Mouse (Mus musculus) embryonic facial prominence, embryonic 11.5 days (tissue): ENCODE data around the gene Ube2g2. TPM values are rescaled to one million over a fixed set of nuclear protein-coding genes. Genes with fewer than 3 reads are reported as not detected.

ENCODE experiments used
- ATAC-seq: fragments of 200-750 bp; cut with Nextera tagmentation; replicated peaks from 2 replicates; pipeline ENCODE4 v1.8.0; 2017; ENCODE audit warnings: low read depth; ENCODE audit not compliant: insufficient number of reproducible peaks, low FRiP score, low TSS enrichment
- DNase-seq: peaks from one replicate; pipeline ENCODE4 v3.0.0-alpha.2; 2015; ENCODE audit warnings: low spot score
- H3K27ac ChIP-seq: fragments of 300-500 bp; sonication (generic); replicated peaks from 2 replicates; pipeline ENCODE4 v1.5.1; 2014; ENCODE audit warnings: mild to moderate bottlenecking, low read depth, low read length, control low read depth
- H3K27me3 ChIP-seq: fragments of 300-500 bp; sonication (generic); 2 replicates; pipeline ENCODE4 v1.6.1; 2014; ENCODE audit warnings: mild to moderate bottlenecking, low read length, moderate library complexity, mixed read lengths; ENCODE audit not compliant: control insufficient read depth, insufficient read depth
- H3K36me3 ChIP-seq: fragments of 300-500 bp; sonication (generic); replicated peaks from 2 replicates; pipeline ENCODE4 v1.6.1; 2014; ENCODE audit warnings: low read depth, mild to moderate bottlenecking, low read length, moderate library complexity, mixed read lengths; ENCODE audit not compliant: control insufficient read depth, insufficient read depth
- H3K4me1 ChIP-seq: fragments of 300-500 bp; sonication (generic); 2 replicates; pipeline ENCODE4 v1.6.1; 2014; ENCODE audit warnings: low read length, mixed read lengths; ENCODE audit not compliant: control insufficient read depth, insufficient read depth
- H3K4me2 ChIP-seq: fragments of 300-500 bp; sonication (generic); 2 replicates; pipeline ENCODE4 v1.6.1; 2014; ENCODE audit warnings: low read depth, mild to moderate bottlenecking, control low read depth, low read length, moderate library complexity
- H3K4me3 ChIP-seq: fragments of 300-500 bp; sonication (generic); 2 replicates; pipeline ENCODE4 v1.5.1; 2014; ENCODE audit warnings: low read depth, low read length, control low read depth
- H3K9ac ChIP-seq: fragments of 300-500 bp; sonication (generic); replicated peaks from 2 replicates; pipeline ENCODE4 v1.6.1; 2014; ENCODE audit warnings: mild to moderate bottlenecking, control low read depth, low read length
- H3K9me3 ChIP-seq: fragments of 300-500 bp; sonication (generic); replicated peaks from 2 replicates; pipeline ENCODE4 v1.6.1; 2016; ENCODE audit warnings: mild to moderate bottlenecking, low read length, inconsistent platforms, mixed read lengths; ENCODE audit not compliant: control insufficient read depth
- WGBS: fragments of 180-500 bp; shearing (Covaris S2); extraction: QIAGEN DNeasy Blood & Tissue Kit; methylation state at CpG from one replicate; pipeline ENCODE4 v1.1.7; 2014; 5-methylcytosine and 5-hydroxymethylcytosine counted together
- polyA plus RNA-seq: library from polyadenylated mRNA; unstranded; fragments of >200 nt; fragmentation: Nextera tagmentation; extraction: Ambion mirVana; gene quantifications from 2 replicates; pipeline ENCODE4 v1.2.1, GENCODE M21; 2014

Ube2g2 gene
- polyA plus RNA-seq, 1 experiment from 2014 or later = 41.2 TPM

- no peaks in the 10 kb centered on the region; the same call in none of the 2 replicates for H3K36me3 ChIP-seq
- H3K9ac ChIP-seq = no peak overlapping the region
- no peaks in the 10 kb centered on the region for H3K9me3 ChIP-seq
- no peak overlapping the region for H3K4me2 ChIP-seq
- no peak overlapping the region for H3K27ac ChIP-seq
- no peak for ATAC-seq
- 94% methylated on average over 3 of the region's 3 CpGs for WGBS
- no peak for DNase-seq
- H3K4me1 ChIP-seq = no peaks in the 10 kb centered on the region
- no peak overlapping the region for H3K4me3 ChIP-seq
- no peaks in the 10 kb centered on the region for H3K27me3 ChIP-seq
Measured at GRCm38 (mm10) chr10:77586637-77587036, 35.4 kb upstream of the Ube2g2 start.

GRCm38 (mm10) chr10:77587091-77587775 lies 34.8 kb upstream of the Ube2g2 start:
- H3K36me3 ChIP-seq = no peaks in the 10 kb centered on the region; the same call in none of the 2 replicates
- H3K27me3 ChIP-seq = no peaks in the 10 kb centered on the region
- WGBS = 89% methylated on average over 6 of the region's 6 CpGs
- H3K4me3 ChIP-seq = no peak overlapping the region
- no peak for DNase-seq
- H3K4me2 ChIP-seq = no peak overlapping the region
- H3K27ac ChIP-seq = no peak overlapping the region
- no peak overlapping the region for H3K9ac ChIP-seq
- no peak for ATAC-seq
- no peaks in the 10 kb centered on the region for H3K9me3 ChIP-seq
- no peaks in the 10 kb centered on the region for H3K4me1 ChIP-seq

- no peak overlapping the region for H3K4me2 ChIP-seq
- no peak overlapping the region for H3K9ac ChIP-seq
- ATAC-seq (no peak), DNase-seq (no peak)
- H3K36me3 ChIP-seq = no peaks in the 10 kb centered on the region; the same call in none of the 2 replicates
- no peaks in the 10 kb centered on the region for H3K27me3 ChIP-seq
- H3K27ac ChIP-seq = no peak overlapping the region
- WGBS = 84% methylated on average over 2 of the region's 2 CpGs
- H3K9me3 ChIP-seq = no peaks in the 10 kb centered on the region
- no peaks in the 10 kb centered on the region for H3K4me1 ChIP-seq
- no peak overlapping the region for H3K4me3 ChIP-seq
Measured at GRCm38 (mm10) chr10:77588036-77588435, 34.0 kb upstream of the Ube2g2 start.

GRCm38 (mm10) chr10:77589117-77589516 lies 33.0 kb upstream of the Ube2g2 start:
- Histone ChIP-seq H3K4me1 (no peaks in the 10 kb centered on the region), H3K36me3 (peaks cover 3% of the 10 kb centered on the region), H3K9ac (no peak overlapping the region), H3K4me2 (no peak overlapping the region), H3K27ac (no peak overlapping the region), H3K27me3 (no peaks in the 10 kb centered on the region), H3K4me3 (no peak overlapping the region), H3K9me3 (no peaks in the 10 kb centered on the region)
- no peak for ATAC-seq
- DNase-seq = no peak
- WGBS = 86% methylated on average over 7 of the region's 7 CpGs

- DNase-seq = no peak
- no peak for ATAC-seq
- peaks cover 7% of the 10 kb centered on the region for H3K36me3 ChIP-seq
Measured at GRCm38 (mm10) chr10:77589749-77590148, 32.3 kb upstream of the Ube2g2 start.

GRCm38 (mm10) chr10:77590812-77591211 lies 31.3 kb upstream of the Ube2g2 start:
- 41% methylated on average over 6 of the region's 6 CpGs for WGBS

More at GRCm38 (mm10) chr10:77589749-77590148, 32.3 kb upstream of the Ube2g2 start:
- no peaks in the 10 kb centered on the region for H3K4me1 ChIP-seq
- no peak overlapping the region for H3K9ac ChIP-seq
- H3K27ac ChIP-seq = no peak overlapping the region
- no peak overlapping the region for H3K4me2 ChIP-seq
- WGBS = 80% methylated on average over 8 of the region's 8 CpGs
- no peak overlapping the region for H3K4me3 ChIP-seq
- H3K9me3 ChIP-seq = no peaks in the 10 kb centered on the region
- no peaks in the 10 kb centered on the region for H3K27me3 ChIP-seq

GRCm38 (mm10) chr10:77591546-77591945 lies 30.5 kb upstream of the Ube2g2 start:
- Histone ChIP-seq H3K4me3 (no peak overlapping the region), H3K27ac (no peak overlapping the region), H3K4me1 (no peaks in the 10 kb centered on the region), H3K9ac (no peak overlapping the region), H3K27me3 (no peaks in the 10 kb centered on the region), H3K4me2 (no peak overlapping the region), H3K9me3 (no peaks in the 10 kb centered on the region), H3K36me3 (peaks cover 7% of the 10 kb centered on the region)
- ATAC-seq (no peak), DNase-seq (no peak)
- WGBS = 78% methylated on average over 6 of the region's 6 CpGs

More at GRCm38 (mm10) chr10:77590812-77591211, 31.3 kb upstream of the Ube2g2 start:
- peaks cover 7% of the 10 kb centered on the region for H3K36me3 ChIP-seq
- H3K4me2 ChIP-seq = no peak overlapping the region
- H3K4me1 ChIP-seq = no peaks in the 10 kb centered on the region
- no peak overlapping the region for H3K4me3 ChIP-seq
- H3K27ac ChIP-seq = no peak overlapping the region
- no peaks in the 10 kb centered on the region for H3K27me3 ChIP-seq
- H3K9ac ChIP-seq = no peak overlapping the region
- H3K9me3 ChIP-seq = no peaks in the 10 kb centered on the region
- peak; percentile 70 for DNase-seq
- 0 out of 2 replicates have a peak, but pooled peaks have one; percentile 16 for ATAC-seq

GRCm38 (mm10) chr10:77596060-77596459 lies 26.0 kb upstream of the Ube2g2 start:
- Histone ChIP-seq H3K4me2 (no peak overlapping the region), H3K9ac (no peak overlapping the region), H3K27ac (no peak overlapping the region), H3K36me3 (peaks cover 7% of the 10 kb centered on the region), H3K4me1 (no peaks in the 10 kb centered on the region), H3K27me3 (no peaks in the 10 kb centered on the region), H3K4me3 (no peak overlapping the region), H3K9me3 (no peaks in the 10 kb centered on the region)
- ATAC-seq (no peak), DNase-seq (no peak)
- 96% methylated on average over 2 of the region's 2 CpGs for WGBS
